Mouse (Mus musculus): ENCODE data around the gene Ppa1.
A peak's percentile ranks its signal among the peaks of the same experiment; 100 is the strongest.
"Not testable (repeated sequence)": the region's sequence is repeated elsewhere in the genome, so short reads cannot be mapped to it uniquely, and the experiment has no call there.

The Ppa1 gene

GRCm38 (mm10) chr10:61647790-61648736 is at the start of gene Ppa1:
Gene Ppa1, plus strand, starts transcription at chr10:61648552.
- DNase-seq (ENCODE audit: low spot score) = peak; percentile 91

DNA sequence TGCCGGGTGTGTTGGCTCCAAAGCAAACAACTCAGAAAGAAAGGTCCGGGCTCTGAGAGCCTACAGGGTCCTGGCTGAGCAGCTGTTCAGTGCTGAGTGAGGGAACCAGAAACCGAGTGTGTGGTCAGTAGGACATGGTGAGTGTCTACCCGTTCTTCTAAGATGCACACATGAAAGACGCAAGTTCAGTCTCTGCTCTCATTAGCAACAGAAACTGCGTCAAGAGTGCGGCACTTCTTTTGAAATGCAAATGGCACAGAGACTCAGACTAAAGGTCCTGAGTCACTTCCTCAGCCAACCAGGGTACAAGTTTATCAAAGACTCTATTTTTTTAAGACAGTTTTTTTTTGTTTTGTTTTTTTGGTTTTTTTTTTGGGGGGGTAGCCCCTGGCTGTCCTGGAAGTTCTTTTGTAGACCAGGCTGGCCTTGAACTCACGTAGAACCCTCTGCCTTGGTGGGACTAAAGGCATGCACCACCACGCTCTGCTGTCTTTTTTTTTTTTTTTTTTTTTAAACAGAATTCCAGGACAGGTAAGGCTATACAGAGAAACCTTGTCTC is 48.7 kb upstream of the Ppa1 start:
- DNase-seq (ENCODE audit: low spot score) = no peak

GRCm38 (mm10) chr10:61602283-61603033 is 45.9 kb upstream of the Ppa1 start:
- no peak for DNase-seq (ENCODE audit: low spot score)

GRCm38 (mm10) chr10:61604376-61605065 is 43.8 kb upstream of the Ppa1 start:
- no peak for DNase-seq (ENCODE audit: low spot score)

DNA sequence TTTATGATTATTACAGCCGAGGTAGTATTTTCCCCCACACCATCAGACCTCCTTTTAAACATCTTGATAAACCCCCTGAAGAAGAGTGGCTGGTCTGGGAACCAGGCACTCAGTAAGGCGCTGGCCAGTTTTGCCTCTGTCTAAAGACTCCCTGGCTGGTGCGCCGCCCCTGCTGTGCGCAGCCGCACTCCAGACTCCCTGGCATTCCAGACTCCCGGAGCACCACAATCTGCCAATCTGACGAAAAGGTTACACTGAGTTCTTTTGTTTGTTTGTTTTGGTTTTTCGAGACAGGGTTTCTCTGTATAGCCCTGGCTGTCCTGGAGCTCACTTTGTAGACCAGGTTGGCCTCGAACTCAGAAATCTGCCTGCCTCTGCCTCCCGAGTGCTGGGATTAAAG is 43.0 kb upstream of the Ppa1 start:
- not testable (repeated sequence) for DNase-seq (ENCODE audit: low spot score)

DNA sequence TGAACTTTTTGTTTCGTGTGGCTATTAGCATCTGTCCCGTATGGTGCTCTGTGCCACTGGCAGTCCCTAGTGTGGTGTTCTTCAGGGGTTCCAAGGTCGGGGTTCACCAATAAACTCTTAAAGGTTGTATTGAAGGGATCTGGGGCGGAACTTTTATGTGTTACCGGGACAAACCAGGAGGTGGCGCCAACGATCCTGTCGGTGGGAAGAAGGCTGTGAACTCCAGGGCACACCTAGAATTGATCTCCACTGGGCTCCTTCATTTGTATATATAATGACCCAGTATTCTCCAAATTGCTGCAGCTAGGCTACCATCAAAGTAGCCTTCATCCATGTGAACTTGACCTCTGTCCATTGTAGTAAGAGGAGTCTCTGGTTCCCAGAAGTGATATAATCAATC is 42.5 kb upstream of the Ppa1 start:
- peak; percentile 30 for DNase-seq (ENCODE audit: low spot score)

GRCm38 (mm10) chr10:61608233-61608632 is 40.1 kb upstream of the Ppa1 start:
- DNase-seq (ENCODE audit: low spot score) = no peak

DNA sequence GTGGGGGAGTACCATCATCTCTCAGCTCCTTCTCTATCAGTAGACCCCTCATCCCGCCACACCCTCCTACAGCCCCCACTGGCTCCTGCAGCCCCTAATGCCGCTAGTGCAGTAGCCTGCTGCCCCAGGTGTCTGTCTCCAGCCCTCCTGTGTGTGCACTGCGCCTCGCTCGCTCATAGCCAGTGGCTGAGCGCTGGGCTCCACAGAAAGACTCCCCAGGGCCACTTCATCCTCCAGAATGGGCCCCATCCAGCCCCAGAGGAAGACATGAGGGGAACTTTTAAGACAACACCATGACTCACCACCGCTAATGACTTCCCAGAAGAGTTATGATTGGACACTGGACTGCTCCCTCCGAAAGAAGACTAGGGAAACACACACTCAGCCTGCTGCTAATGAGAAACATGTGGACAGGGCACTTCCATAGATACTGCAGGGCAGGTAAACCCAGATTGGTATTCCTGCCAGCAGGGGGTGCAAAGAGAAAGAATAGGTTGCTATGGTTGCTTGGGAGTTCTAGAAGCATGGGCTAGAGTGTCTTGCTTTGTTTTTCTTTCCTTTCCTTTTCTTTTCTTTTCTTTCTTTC is 37.6 kb upstream of the Ppa1 start:
- no peak for DNase-seq (ENCODE audit: low spot score)

- no peak for DNase-seq (ENCODE audit: low spot score)
Observed at GRCm38 (mm10) chr10:61614311-61614710, 34.0 kb upstream of the Ppa1 start.

GRCm38 (mm10) chr10:61618528-61618927 is 29.8 kb upstream of the Ppa1 start:
- DNase-seq (ENCODE audit: low spot score) = no peak

DNA sequence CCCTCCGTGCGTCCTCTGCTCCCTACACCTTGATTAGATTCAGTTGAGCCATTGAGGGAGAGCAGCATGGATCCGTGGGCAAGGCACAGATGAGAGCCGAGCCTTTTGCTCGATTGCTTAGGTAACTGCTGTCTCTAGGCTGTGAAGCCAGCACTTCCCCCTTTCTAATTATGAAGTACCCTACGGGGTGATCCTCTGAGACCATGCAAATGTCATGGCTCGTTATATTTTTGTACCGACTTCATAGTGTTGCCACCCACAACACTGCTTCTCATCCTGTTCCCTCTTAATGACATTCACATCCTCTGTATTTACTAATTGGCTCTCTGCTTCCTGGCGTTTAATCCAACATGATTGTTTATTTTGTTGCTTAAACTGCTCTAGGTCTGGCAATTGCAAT is 26.7 kb upstream of the Ppa1 start:
- no peak for DNase-seq (ENCODE audit: low spot score)

DNA sequence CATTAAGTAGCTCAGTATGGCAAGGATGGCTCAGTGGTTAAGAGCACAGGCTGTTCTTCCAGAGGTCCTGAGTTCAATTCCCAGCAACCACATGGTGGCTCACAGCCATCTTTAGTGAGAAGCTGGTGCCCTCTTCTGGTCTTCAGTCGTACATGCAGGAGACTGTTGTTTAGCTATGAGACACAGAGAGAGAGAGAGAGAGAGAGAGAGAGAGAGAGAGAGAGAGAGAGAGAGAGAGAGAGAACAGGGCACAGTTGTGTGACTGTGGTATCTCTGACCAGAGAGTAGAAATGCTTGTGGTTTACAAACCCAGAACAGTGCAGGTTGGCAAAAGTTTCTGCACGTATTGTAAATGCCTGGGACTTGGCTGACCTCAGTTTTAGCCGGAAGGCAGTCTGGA is 24.5 kb upstream of the Ppa1 start:
- DNase-seq (ENCODE audit: low spot score) = not testable (repeated sequence)

- DNase-seq (ENCODE audit: low spot score) = no peak
Observed at GRCm38 (mm10) chr10:61624771-61625170, 23.6 kb upstream of the Ppa1 start.

GRCm38 (mm10) chr10:61625381-61626257 is 22.7 kb upstream of the Ppa1 start:
- DNase-seq (ENCODE audit: low spot score) = no peak

GRCm38 (mm10) chr10:61626551-61626950 is 21.8 kb upstream of the Ppa1 start:
- DNase-seq (ENCODE audit: low spot score) = no peak

- DNase-seq (ENCODE audit: low spot score) = no peak
Observed at GRCm38 (mm10) chr10:61627195-61627937, 21.0 kb upstream of the Ppa1 start.

GRCm38 (mm10) chr10:61627938-61628250 is 20.5 kb upstream of the Ppa1 start:
- DNase-seq (ENCODE audit: low spot score) = no peak

DNA sequence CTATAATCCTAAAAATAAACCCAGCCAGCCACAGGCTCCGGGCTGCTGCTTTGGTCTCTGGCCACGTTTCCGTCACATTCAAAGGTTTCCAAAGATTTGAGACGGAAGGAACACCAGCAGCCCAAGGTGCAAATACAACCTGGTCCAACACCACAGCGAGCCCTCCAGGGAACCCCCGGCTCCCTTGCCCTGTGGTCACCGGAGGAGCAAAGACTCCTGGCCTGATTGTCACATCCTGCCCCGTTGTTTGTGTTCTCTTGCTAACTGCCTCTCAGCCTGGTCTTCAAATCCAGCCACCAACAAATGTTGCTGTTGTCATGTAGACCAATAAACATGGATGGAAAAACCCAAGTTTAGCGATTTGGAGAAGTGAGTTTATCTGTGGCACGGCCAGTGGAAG is 15.9 kb upstream of the Ppa1 start:
- no peak for DNase-seq (ENCODE audit: low spot score)

DNA sequence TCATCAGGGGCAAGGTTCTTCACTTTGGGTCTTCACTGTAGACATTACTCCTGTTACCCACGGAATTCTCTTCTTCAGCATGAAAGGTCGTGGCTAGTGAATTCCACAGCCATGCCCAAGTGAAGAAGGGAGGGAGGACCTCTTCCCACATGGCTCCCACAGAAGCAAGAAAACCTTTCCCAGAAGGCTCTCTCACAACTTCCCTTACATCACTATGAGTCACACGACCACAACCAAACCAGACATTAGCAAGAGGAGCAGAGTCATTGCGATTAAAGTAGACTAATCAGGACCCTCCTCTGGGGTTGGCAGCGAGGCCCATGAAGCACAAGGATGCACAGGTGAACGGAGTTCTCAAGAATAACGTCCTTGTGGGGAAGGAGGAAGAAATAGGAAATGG is 11.3 kb upstream of the Ppa1 start:
- no peak for DNase-seq (ENCODE audit: low spot score)

DNA sequence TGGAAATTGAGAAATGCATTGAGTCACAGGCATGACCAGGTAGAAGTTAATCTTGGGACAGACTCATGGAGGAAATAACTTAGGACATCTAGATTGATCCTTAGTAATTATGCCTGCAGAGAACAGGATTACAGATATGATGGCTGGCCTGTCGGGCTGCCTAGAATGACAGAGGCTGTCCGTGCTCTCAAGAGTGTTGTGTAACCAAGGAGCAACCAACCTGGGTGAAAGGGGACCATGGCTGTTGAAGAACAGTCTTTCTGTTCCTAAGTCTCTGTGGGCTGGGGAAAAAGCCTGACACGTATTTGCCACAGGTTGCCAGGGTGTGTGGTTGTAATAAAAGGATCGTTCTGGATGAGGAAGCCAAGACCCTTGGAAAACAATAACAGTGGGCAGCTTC is 8.0 kb upstream of the Ppa1 start:
- no peak for DNase-seq (ENCODE audit: low spot score)

Data from testis, postnatal 14 days (tissue).